Mouse (Mus musculus) testis, adult 10 weeks (tissue): ENCODE measurements around the gene Epas1. TPM values are rescaled to one million over a fixed set of nuclear protein-coding genes. Genes with fewer than 3 reads are reported as not detected.

Experiments
- polyA plus RNA-seq: library from polyadenylated mRNA; stranded (reverse); fragments of 350-450 nt; fragmentation: Illumina TruSeq; extraction: RNeasy Lipid Tissue Mini Kit (QIAGEN cat#74804); gene quantifications from one replicate; pipeline ENCODE4 v1.2.3, GENCODE M21; 2014; ENCODE audit warnings: low read depth, low replicate concordance

Epas1 gene
- polyA plus RNA-seq: 7.1 TPM

DNA sequence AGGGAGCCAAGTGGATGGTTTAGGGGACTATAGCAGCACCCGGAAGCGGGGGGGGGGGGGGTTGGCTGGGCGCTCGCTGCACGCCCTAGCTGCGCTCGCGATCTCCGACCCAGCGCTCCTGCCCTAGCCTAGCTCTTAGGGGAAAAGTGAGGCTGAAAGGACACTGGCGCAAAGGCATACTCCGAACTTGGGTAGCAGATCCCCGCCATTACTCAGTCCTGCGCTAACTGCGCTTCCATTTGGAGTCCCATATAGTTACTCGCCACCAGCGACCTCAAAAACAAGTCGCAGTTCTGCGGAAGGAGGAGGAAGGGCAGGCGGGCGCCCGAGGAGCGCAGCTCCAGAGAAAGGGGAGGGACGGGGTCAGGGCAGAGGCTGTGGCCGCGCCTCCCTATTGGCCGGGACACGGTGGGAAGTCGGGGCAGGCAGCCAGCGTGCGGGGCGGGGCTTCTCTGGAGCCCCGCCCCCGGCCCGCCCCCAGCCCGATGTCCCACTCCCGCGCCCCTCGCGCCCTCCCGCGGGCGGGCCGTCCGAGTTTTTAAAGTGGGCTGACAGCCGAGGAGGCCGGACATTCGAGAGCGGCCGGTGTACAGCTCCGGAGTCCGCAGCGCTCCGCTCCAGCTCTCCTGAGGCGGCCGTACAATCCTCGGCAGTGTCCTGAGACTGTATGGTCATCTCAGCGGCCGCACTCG is at the start of gene Epas1:
Epas1 (plus strand) TSS at position 571 of the 692 bp plus-strand sequence.

Other genes starting within 250 kb of the Epas1 start
- gene Gm10309, start 248.5 kb upstream of the Epas1 start, polyA plus RNA-seq: 5.3 TPM
- 69.6 TPM for gene Tmem247, start 163.6 kb downstream of the Epas1 start, polyA plus RNA-seq
- 34.1 TPM for gene Atp6v1e2, start 194.2 kb downstream of the Epas1 start, polyA plus RNA-seq
- 2.5 TPM for gene Rhoq, start 209.4 kb downstream of the Epas1 start, polyA plus RNA-seq